Mouse (Mus musculus) lung, embryonic 15.5 days (tissue): ENCODE results near the gene Zfpm1. TPM values are rescaled to one million over a fixed set of nuclear protein-coding genes. Genes with fewer than 3 reads are reported as not detected.

ENCODE experiments used
- ATAC-seq: fragments of 200-750 bp; cut with Nextera tagmentation; 2 replicates; pipeline ENCODE4 v1.8.0; 2017; ENCODE audit warnings: moderate number of reproducible peaks, borderline replicate concordance; ENCODE audit not compliant: low FRiP score, low TSS enrichment; ENCODE audit errors: extremely low read depth
- H3K27ac ChIP-seq: fragments of 300-500 bp; sonication (generic); 2 replicates; pipeline ENCODE4 v1.5.1; 2015; ENCODE audit warnings: moderate library complexity, mild to moderate bottlenecking, inconsistent platforms
- H3K27me3 ChIP-seq: fragments of 300-500 bp; sonication (generic); 2 replicates; pipeline ENCODE4 v1.6.1; 2015; ENCODE audit warnings: inconsistent platforms
- H3K36me3 ChIP-seq: fragments of 300-500 bp; sonication (generic); 2 replicates; pipeline ENCODE4 v1.6.1; 2015; ENCODE audit warnings: inconsistent platforms
- H3K4me1 ChIP-seq: fragments of 300-500 bp; sonication (generic); 2 replicates; pipeline ENCODE4 v1.6.1; 2015; ENCODE audit warnings: inconsistent platforms
- H3K4me2 ChIP-seq: fragments of 300-500 bp; sonication (generic); 2 replicates; pipeline ENCODE4 v1.6.1; 2015; ENCODE audit warnings: inconsistent platforms, mild to moderate bottlenecking, moderate library complexity
- H3K4me3 ChIP-seq: fragments of 300-500 bp; sonication (generic); 2 replicates; pipeline ENCODE4 v1.5.1; 2015; ENCODE audit warnings: mild to moderate bottlenecking, inconsistent platforms
- H3K9ac ChIP-seq: fragments of 300-500 bp; sonication (generic); 2 replicates; pipeline ENCODE4 v1.6.1; 2015; ENCODE audit warnings: inconsistent platforms
- H3K9me3 ChIP-seq: fragments of 300-500 bp; sonication (generic); 2 replicates; pipeline ENCODE4 v1.6.1; 2016; ENCODE audit warnings: inconsistent platforms
- WGBS: fragments of 180-500 bp; shearing (Covaris S2); methylation state at CpG from one replicate; pipeline ENCODE4 v1.1.7; 2015; 5-methylcytosine and 5-hydroxymethylcytosine counted together
- polyA plus RNA-seq: library from polyadenylated mRNA; unstranded; fragments of >200 nt; fragmentation: Nextera tagmentation; extraction: Ambion mirVana; gene quantifications from 2 replicates; pipeline ENCODE4 v1.2.1, GENCODE M21; 2015

Zfpm1 gene
- polyA plus RNA-seq, 1 experiment from 2014 or later: 1.3 TPM

DNA sequence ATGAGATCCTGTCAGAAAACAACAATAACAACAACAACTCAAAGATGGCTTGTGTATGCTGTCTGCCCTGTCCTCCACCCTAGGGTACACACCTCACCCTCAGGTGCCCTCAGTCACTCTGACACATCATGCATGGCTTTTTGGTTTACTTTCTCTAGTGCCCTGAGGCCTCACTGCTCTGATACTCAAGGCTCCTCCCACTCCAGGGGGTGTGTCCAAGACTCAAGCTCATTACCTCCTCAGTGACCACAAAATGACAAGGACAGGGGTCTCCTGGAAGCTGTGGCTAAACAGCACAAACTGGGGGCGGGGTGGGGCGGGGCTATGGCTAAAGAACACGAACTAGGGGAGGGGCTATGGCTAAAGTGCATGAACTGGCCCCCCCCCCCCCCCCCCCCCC, 22.1 kb downstream of the Zfpm1 start:
- 22% methylated on average over 3 of the region's 3 CpGs for WGBS
- H3K36me3 ChIP-seq: no peaks in the 10 kb centered on the region
- peaks cover 32% of the 10 kb centered on the region for H3K4me1 ChIP-seq
- no peak overlapping the region for H3K4me2 ChIP-seq
- H3K9me3 ChIP-seq: no peaks in the 10 kb centered on the region
- no peak for ATAC-seq
- peak overlapping the region; percentile 48; the same call in 1 of the 2 replicates for H3K27ac ChIP-seq
- no peak overlapping the region for H3K4me3 ChIP-seq
- H3K9ac ChIP-seq: no peak overlapping the region
- no peaks in the 10 kb centered on the region for H3K27me3 ChIP-seq

DNA sequence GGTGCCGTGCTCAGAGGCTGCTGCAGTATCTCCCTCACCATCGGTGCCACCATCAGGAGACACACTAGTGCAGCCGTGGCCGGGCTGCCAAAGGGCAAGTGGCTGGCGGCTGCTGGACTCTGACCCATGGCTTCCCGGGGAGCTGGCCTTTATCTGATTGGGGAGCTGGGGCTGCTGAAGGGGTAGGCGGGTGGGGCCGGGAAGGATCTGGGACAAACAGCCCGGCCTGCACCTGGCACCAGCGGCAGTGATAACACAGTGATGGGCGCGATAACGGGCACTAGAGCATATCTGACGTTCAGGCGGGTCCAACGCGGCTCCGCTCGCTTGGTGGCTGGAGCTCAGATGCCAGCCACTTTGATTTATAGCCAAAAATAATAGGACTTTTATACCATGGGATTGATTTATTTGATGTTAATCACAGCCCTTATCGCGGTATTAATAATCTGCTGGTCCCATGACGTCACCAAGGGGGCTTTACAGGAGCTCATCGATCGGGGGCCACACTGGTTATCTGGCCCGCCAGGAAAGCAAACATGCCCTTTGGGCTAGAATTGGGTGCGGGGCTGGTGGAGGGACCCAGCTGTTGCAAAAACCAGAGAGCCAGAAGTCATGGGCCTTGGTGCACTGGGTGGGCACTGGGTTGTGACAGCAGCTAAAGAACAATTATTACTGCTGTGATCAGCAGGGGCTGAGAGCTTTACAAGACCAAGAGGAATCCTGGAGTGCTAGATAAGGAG, 24.9 kb downstream of the Zfpm1 start:
- WGBS: 74% methylated on average over 26 of the region's 26 CpGs
- no peak for ATAC-seq
- Histone ChIP-seq H3K4me2 (no peak overlapping the region), H3K27ac (no peak overlapping the region), H3K4me1 (peaks cover 27% of the 10 kb centered on the region), H3K4me3 (no peak overlapping the region), H3K9me3 (no peaks in the 10 kb centered on the region), H3K36me3 (no peaks in the 10 kb centered on the region), H3K9ac (no peak overlapping the region), H3K27me3 (no peaks in the 10 kb centered on the region)

DNA sequence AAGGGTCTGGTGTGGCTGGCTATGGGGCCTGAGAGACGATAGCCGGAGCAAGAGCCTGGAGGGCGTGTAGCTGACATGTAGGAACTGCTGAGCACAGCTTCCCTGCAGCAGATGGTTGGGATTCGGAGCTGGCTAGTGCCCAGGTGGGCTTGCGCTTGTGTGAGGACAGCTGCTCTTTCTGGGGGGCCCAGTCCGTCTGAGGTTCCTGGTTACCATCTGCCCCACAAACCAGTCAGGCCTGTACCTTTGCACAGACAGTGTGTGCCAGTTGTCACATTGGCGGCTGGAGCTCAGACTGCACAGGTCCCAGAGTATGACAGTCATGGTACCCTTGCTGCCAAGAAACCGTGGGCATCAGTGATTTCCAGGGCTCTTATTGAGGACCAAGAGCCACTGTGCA, 25.9 kb downstream of the Zfpm1 start:
- 90% methylated on average over 8 of the region's 8 CpGs for WGBS
- H3K36me3 ChIP-seq: no peaks in the 10 kb centered on the region
- peaks cover 26% of the 10 kb centered on the region for H3K4me1 ChIP-seq
- no peaks in the 10 kb centered on the region for H3K27me3 ChIP-seq
- ATAC-seq: no peak
- no peak overlapping the region for H3K4me3 ChIP-seq
- no peak overlapping the region for H3K27ac ChIP-seq
- no peak overlapping the region for H3K9ac ChIP-seq
- H3K4me2 ChIP-seq: no peak overlapping the region
- no peaks in the 10 kb centered on the region for H3K9me3 ChIP-seq

DNA sequence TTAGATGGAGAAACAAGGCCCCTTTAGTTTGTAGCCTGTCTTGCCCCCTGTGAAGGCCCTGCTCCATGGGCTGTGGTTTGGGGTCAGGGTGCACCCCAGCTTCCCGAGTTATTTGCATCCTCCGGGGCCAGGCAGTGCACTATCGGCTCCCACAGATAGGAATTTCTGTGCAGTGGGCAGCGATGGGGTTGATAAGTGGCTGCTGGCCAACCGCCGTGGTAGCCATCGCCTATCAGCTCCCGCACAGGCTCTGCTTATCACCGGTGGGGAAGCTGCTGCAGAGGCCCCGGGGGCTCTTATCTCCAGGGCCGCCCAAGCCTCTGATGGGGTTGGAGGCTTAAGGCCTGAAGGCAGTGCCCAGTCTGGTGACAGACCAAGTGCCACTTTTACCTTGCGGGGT, 27.3 kb downstream of the Zfpm1 start:
- peaks cover 23% of the 10 kb centered on the region for H3K4me1 ChIP-seq
- no peak overlapping the region for H3K9ac ChIP-seq
- ATAC-seq: peak; percentile 37; the same call in 1 of the 2 replicates
- no peak overlapping the region for H3K4me3 ChIP-seq
- H3K4me2 ChIP-seq: no peak overlapping the region
- H3K27me3 ChIP-seq: no peaks in the 10 kb centered on the region
- H3K36me3 ChIP-seq: no peaks in the 10 kb centered on the region
- WGBS: 24% methylated on average over 12 of the region's 12 CpGs
- no peaks in the 10 kb centered on the region for H3K9me3 ChIP-seq
- H3K27ac ChIP-seq: no peak overlapping the region

DNA sequence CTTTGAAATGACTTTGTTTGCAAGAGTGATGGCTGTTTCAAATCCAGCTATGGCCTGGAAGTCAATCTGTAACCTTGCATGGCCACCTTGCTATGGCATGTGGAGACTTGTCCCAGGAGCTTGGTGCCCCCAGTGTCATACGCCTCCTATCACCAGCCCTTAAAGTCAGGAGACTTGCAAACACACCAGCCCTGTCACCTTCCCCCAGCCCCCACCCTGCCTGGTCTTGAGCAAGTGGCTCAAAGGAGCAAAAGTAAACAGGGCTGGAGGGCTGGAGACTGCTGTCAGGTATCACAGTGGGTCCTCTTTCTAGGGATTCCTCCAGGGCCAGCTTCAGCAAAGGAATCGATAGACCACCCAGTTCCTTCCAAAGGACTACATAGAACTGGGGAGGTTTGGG, 29.2 kb downstream of the Zfpm1 start:
- Histone ChIP-seq H3K9me3 (no peaks in the 10 kb centered on the region), H3K36me3 (no peaks in the 10 kb centered on the region), H3K4me2 (no peak overlapping the region), H3K9ac (no peak overlapping the region), H3K27me3 (no peaks in the 10 kb centered on the region), H3K27ac (no peak overlapping the region), H3K4me1 (peaks cover 28% of the 10 kb centered on the region), H3K4me3 (no peak overlapping the region)
- 59% methylated on average over 2 of the region's 2 CpGs for WGBS
- no peak for ATAC-seq

DNA sequence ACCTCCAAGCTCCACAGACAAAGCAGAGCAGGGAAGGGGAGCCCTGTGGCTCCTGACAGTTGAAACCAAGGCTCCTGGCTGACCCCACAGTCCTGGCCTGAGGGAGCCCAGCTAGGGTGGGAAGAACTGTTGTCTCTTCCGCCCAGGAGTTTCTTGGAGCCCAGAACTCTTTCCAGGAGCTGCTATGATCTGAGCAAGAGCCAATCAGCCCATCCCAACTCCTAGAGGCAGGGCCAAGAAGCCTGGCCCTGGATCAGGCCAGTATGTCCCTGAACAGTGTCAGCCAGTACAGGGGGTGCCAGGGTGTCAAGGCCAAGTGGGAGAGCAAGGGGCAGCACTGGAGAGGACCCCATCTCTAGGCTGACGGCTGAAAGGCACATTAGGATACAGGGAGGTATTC, 30.6 kb downstream of the Zfpm1 start:
- Histone ChIP-seq H3K27ac (no peak overlapping the region), H3K4me2 (no peak overlapping the region)

DNA sequence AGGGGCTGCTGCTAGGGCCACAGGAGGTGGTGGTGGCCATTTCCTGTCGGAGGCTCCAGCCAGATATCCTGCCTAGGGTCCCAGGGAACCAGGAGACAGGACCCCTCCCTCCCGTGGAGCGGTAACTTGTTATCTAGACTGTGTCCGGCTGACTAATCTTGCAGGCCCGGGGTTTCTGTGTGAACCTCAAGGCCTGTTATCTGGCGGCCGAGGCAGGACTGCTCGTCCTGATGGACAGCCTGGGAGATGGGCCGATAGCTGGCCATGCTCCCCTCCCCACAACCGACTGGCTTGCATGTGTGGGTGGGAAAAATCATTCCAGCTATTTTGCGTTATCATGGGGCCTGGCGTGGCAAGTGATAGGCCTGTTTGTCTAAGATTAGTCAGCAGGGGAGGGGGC, 31.4 kb downstream of the Zfpm1 start:
- H3K9ac ChIP-seq: no peak overlapping the region
- H3K27ac ChIP-seq: no peak overlapping the region
- H3K4me1 ChIP-seq: peaks cover 28% of the 10 kb centered on the region

More for the DNA sequence above, 30.6 kb downstream of the Zfpm1 start:
- Histone ChIP-seq H3K27me3 (no peaks in the 10 kb centered on the region), H3K36me3 (no peaks in the 10 kb centered on the region), H3K4me1 (peaks cover 28% of the 10 kb centered on the region), H3K9me3 (no peaks in the 10 kb centered on the region), H3K4me3 (no peak overlapping the region), H3K9ac (no peak overlapping the region)
- no peak for ATAC-seq
- 69% methylated on average over 2 of the region's 2 CpGs for WGBS

DNA sequence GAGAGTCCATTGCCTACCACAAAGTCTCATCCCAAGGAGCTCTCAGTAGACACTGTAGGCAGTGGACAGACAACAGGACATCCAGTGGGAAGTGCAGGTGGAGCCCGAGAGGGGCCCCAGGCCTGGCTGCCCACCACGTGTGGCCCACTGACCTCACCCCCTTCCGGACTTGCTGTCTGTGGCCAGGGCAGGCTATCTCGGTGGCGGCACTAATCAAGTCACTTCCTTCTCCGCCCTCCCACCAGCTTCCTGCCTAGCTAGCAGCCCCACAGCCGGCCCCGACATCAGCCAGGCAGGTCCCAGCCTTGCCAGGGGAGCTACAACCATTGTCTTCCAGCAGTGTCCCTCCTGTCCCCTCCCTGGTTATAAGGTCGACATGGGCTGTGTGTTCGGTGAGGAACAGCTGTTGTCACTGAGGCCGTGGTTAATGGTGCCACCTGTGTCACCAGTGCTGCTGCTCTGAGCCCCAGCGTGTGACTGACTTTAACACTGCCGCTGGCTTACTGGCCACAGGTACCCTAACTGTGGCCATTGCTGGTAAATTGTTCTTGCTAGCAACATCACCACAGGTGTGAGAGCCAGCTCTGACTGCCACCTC, 33.1 kb downstream of the Zfpm1 start:
- peaks cover 37% of the 10 kb centered on the region for H3K4me1 ChIP-seq
- WGBS: 53% methylated on average over 13 of the region's 13 CpGs
- no peaks in the 10 kb centered on the region for H3K9me3 ChIP-seq
- H3K36me3 ChIP-seq: no peaks in the 10 kb centered on the region
- no peaks in the 10 kb centered on the region for H3K27me3 ChIP-seq
- no peak overlapping the region for H3K4me3 ChIP-seq
- H3K27ac ChIP-seq: peak overlapping the region; percentile 30
- H3K4me2 ChIP-seq: no peak overlapping the region
- peak; percentile 33; the same call in 1 of the 2 replicates for ATAC-seq
- H3K9ac ChIP-seq: no peak overlapping the region

More for the DNA sequence above, 31.4 kb downstream of the Zfpm1 start:
- no peaks in the 10 kb centered on the region for H3K9me3 ChIP-seq
- no peaks in the 10 kb centered on the region for H3K27me3 ChIP-seq
- 22% methylated on average over 12 of the region's 12 CpGs for WGBS
- H3K4me2 ChIP-seq: no peak overlapping the region
- no peak for ATAC-seq
- H3K36me3 ChIP-seq: no peaks in the 10 kb centered on the region
- H3K4me3 ChIP-seq: no peak overlapping the region

DNA sequence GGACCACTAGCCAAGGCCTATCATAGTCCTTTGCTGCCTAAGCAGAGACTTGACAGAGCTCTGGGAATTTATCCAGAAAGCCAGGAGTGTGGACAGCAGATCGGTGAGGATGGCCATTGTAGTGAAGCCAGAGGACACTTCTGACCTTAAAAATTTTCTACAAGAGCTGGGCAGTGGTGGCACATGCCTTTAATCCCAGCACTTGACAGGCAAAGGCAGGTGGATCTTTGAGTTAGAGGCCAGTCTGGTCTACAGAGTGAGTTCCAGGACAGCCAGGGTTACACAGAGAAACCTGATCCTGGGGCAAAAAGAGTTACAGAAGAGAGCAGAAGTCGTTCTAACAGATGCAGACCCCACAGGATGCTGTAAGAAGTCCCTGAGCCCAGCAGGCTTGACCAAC, 34.5 kb downstream of the Zfpm1 start:
- no peaks in the 10 kb centered on the region for H3K27me3 ChIP-seq
- 40% methylated on average over 2 of the region's 2 CpGs for WGBS
- H3K4me3 ChIP-seq: no peak overlapping the region
- no peak overlapping the region for H3K9ac ChIP-seq
- H3K4me2 ChIP-seq: no peak overlapping the region
- H3K27ac ChIP-seq: no peak overlapping the region
- H3K36me3 ChIP-seq: no peaks in the 10 kb centered on the region
- no peaks in the 10 kb centered on the region for H3K9me3 ChIP-seq
- H3K4me1 ChIP-seq: peaks cover 29% of the 10 kb centered on the region
- no peak for ATAC-seq

DNA sequence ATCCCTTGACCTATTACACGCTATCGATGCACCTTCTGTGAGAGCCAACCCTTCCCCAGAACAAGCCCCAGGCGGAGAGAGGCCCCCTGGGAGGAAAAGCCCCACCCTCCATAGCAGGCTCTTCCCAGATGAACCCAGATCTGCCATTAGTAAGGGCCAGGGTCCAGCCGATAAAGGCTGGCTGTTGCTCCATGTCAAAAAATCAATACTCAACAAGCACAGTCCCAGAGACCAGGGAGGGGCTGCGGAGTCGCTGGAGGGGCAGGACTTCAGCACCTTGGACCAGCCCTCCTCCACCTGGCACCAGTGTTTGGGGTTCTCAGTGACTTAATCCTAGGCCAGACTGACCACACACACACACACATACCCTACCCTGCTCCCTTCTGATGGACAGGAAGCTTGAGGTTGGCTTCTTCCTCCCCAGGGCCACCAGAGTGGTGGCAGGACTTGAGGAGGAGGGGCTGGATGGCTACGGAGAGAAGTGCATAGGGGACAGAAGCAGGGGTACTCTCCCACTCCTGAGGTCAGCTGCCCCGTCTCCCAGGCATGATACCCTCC, 36.1 kb downstream of the Zfpm1 start:
- Histone ChIP-seq H3K4me1 (peaks cover 34% of the 10 kb centered on the region), H3K9ac (no peak overlapping the region), H3K9me3 (no peaks in the 10 kb centered on the region), H3K36me3 (no peaks in the 10 kb centered on the region), H3K4me3 (no peak overlapping the region), H3K4me2 (no peak overlapping the region), H3K27ac (no peak overlapping the region), H3K27me3 (no peaks in the 10 kb centered on the region)
- ATAC-seq: no peak
- WGBS: 58% methylated on average over 8 of the region's 8 CpGs

DNA sequence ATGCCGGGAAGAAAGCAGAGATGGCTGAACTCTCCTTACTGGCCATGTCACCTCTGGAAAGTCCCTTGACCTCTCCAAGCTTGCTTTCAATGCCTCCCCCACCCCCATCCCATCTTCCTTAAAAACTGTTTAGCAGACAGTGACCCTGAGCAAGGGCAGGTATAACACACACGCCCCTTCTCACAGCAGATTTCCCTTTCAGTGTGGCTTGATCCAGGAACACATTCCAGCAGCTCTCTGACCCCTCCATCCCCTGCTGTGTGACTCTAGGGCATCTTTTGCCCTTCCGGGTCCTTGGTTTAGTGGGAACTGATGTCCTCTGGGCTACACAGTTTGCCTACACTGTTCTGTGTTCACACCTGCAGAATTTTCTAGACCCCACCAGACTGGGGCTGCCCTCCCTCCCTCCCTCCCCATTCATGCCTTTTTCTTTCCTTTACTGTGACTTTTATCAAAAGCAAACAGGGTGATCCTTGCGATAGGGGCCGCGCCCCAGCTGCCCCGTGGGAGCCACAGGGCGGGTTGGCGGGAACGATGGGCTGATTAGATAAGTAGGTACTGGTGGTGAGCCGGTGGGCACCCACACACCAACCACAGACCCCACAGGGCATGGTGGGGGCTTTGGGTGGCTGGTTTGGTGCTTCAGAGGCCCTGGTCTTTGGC, 37.2 kb downstream of the Zfpm1 start:
- H3K9ac ChIP-seq: no peak overlapping the region
- H3K27ac ChIP-seq: no peak overlapping the region
- WGBS: 41% methylated on average over 11 of the region's 11 CpGs
- no peaks in the 10 kb centered on the region for H3K9me3 ChIP-seq
- H3K27me3 ChIP-seq: no peaks in the 10 kb centered on the region
- no peak overlapping the region for H3K4me2 ChIP-seq
- ATAC-seq: no peak
- H3K4me1 ChIP-seq: peaks cover 31% of the 10 kb centered on the region
- no peaks in the 10 kb centered on the region for H3K36me3 ChIP-seq
- no peak overlapping the region for H3K4me3 ChIP-seq

DNA sequence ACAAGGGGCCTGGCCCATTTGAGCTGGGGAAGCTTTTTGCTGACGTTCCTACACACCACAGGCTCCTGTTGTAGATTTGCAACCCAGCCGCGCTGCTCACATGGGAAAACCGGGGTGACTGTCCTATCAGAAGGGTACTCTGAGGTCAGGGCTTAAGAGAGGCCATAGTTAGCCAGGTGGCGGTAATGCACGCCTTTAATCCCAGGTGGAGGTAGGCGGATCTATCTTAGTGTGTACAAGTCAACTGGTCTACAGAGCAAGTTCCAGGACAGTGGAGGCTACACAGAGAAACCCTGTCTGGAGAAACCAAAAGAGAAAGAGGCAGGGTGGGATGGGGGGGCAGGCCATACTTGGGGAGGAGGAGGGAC, 37.8 kb downstream of the Zfpm1 start:
- peaks cover 32% of the 10 kb centered on the region for H3K4me1 ChIP-seq

More for the DNA sequence above, 37.8 kb downstream of the Zfpm1 start:
- WGBS: 51% methylated on average over 7 of the region's 7 CpGs
- ATAC-seq: no peak
- H3K4me3 ChIP-seq: no peak overlapping the region
- H3K27ac ChIP-seq: no peak overlapping the region
- H3K27me3 ChIP-seq: no peaks in the 10 kb centered on the region
- H3K36me3 ChIP-seq: no peaks in the 10 kb centered on the region
- no peak overlapping the region for H3K9ac ChIP-seq
- no peaks in the 10 kb centered on the region for H3K9me3 ChIP-seq
- H3K4me2 ChIP-seq: no peak overlapping the region
